Mouse (Mus musculus) forebrain, postnatal 0 days (tissue): ENCODE results near the gene Prom2. TPM values are rescaled to one million over a fixed set of nuclear protein-coding genes. Genes with fewer than 3 reads are reported as not detected.

Experiments
- ATAC-seq: fragments of 200-750 bp; cut with Nextera tagmentation; 2 replicates; pipeline ENCODE4 v1.8.0; 2017; ENCODE audit warnings: mild to moderate bottlenecking, moderate library complexity
- DNase-seq: peaks from one replicate; pipeline ENCODE4 v3.0.0-alpha.2; 2015
- H3K27ac ChIP-seq: fragments of 300-500 bp; sonication (generic); 2 replicates; pipeline ENCODE4 v1.5.1; 2014; ENCODE audit warnings: low read depth, mild to moderate bottlenecking, antibody characterized with exemption, low read length, moderate library complexity, mixed read lengths
- H3K27me3 ChIP-seq: fragments of 300-500 bp; sonication (generic); 2 replicates; pipeline ENCODE4 v1.6.1; 2014; ENCODE audit warnings: mild to moderate bottlenecking, low read length, mixed read lengths; ENCODE audit not compliant: insufficient read depth
- H3K36me3 ChIP-seq: fragments of 300-500 bp; sonication (generic); 2 replicates; pipeline ENCODE4 v1.6.1; 2014; ENCODE audit warnings: mild to moderate bottlenecking, moderate library complexity; ENCODE audit not compliant: insufficient read depth
- H3K4me1 ChIP-seq: fragments of 300-500 bp; sonication (generic); 2 replicates; pipeline ENCODE4 v1.6.1; 2014; ENCODE audit warnings: antibody characterized with exemption; ENCODE audit not compliant: insufficient read depth
- H3K4me2 ChIP-seq: fragments of 300-500 bp; sonication (generic); 2 replicates; pipeline ENCODE4 v1.6.1; 2014; ENCODE audit warnings: low read depth, mild to moderate bottlenecking, moderate library complexity
- H3K4me3 ChIP-seq: fragments of 300-500 bp; sonication (generic); 2 replicates; pipeline ENCODE4 v1.5.1; 2014; ENCODE audit warnings: low read depth, low read length, mixed read lengths
- H3K9ac ChIP-seq: fragments of 300-500 bp; sonication (generic); 2 replicates; pipeline ENCODE4 v1.6.1; 2014; ENCODE audit warnings: mild to moderate bottlenecking
- H3K9me3 ChIP-seq: fragments of 300-500 bp; sonication (generic); 2 replicates; pipeline ENCODE4 v1.6.1; 2016; ENCODE audit warnings: low read length
- CTCF ChIP-seq: sonication (generic); IDR thresholded peaks from 2 replicates; pipeline ENCODE4 v1.5.1; 2016; ENCODE audit warnings: antibody characterized with exemption, control low read depth, low read depth
- WGBS: fragments of 180-500 bp; shearing (Covaris S2); extraction: QIAGEN DNeasy Blood & Tissue Kit; methylation state at CpG from one replicate; pipeline ENCODE4 v1.1.7; 2014; 5-methylcytosine and 5-hydroxymethylcytosine counted together
- polyA plus RNA-seq: library from polyadenylated mRNA; unstranded; fragments of >200 nt; fragmentation: Nextera tagmentation; extraction: Ambion mirVana; gene quantifications from 2 replicates; pipeline ENCODE4 v1.2.1, GENCODE M21; 2015
- total RNA-seq: library from RNA; depleted of rRNA; stranded (reverse); fragments of >200 nt; gene quantifications from 2 replicates; pipeline ENCODE4 v1.2.3, GENCODE M21; 2014

The Prom2 gene
- total and polyA plus RNA-seq, 2 experiments from 2014 or later, result not detected

- DNase-seq, result peak; percentile 91
- no peaks in the 10 kb centered on the region for H3K27me3 ChIP-seq
- 32% methylated on average over 7 of the region's 7 CpGs for WGBS
- no peak overlapping the region for H3K9ac ChIP-seq
- H3K27ac ChIP-seq, result no peak overlapping the region
- no peaks in the 10 kb centered on the region for H3K9me3 ChIP-seq
- H3K4me2 ChIP-seq, result no peak overlapping the region
- ATAC-seq, result peak; percentile 58
- H3K4me1 ChIP-seq, result peaks cover 5% of the 10 kb centered on the region; the same call in 1 of the 2 replicates
- peaks cover 12% of the 10 kb centered on the region; the same call in 1 of the 2 replicates for H3K36me3 ChIP-seq
- no peak overlapping the region for H3K4me3 ChIP-seq
- peak; percentile 97 for TF ChIP-seq CTCF
These were observed 34.0 kb downstream of the Prom2 start for GRCm38 (mm10) chr2:127507077-127507774.

DNA sequence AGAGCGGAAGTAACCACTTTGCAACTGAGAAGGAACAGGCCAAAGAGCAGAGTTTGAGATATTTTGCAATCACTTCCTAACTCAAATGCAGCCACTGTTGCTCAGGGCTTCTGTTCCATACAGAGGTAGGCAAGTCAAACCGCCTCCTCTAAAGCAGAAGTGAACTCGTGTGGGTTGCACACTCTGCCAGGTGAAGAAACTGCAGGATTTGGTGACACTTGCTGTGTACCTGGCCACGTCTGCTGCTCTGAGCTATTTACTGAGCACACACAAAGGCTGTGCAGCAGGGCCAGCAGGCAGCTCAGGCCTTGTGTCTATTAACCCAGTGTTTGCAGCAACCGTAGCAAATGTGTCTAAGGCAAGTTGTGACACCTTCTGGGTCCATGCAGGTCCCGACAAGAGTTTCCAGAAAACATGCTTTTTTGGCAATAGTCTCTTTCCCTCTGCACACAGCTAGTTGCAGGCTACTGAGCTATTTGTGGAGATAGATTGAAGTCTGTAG is 35.1 kb downstream of the Prom2 start:
- no peak for DNase-seq
- no peak for TF ChIP-seq CTCF
- no peaks in the 10 kb centered on the region for H3K9me3 ChIP-seq
- H3K9ac ChIP-seq, result no peak overlapping the region
- H3K27ac ChIP-seq, result no peak overlapping the region
- peaks cover 12% of the 10 kb centered on the region; the same call in 1 of the 2 replicates for H3K36me3 ChIP-seq
- no peaks in the 10 kb centered on the region for H3K27me3 ChIP-seq
- peaks cover 5% of the 10 kb centered on the region; the same call in 1 of the 2 replicates for H3K4me1 ChIP-seq
- no peak for ATAC-seq
- no peak overlapping the region for H3K4me2 ChIP-seq
- no peak overlapping the region for H3K4me3 ChIP-seq
- 80% methylated on average over 6 of the region's 6 CpGs for WGBS

- TF ChIP-seq CTCF, result no peak
- DNase-seq (no peak), ATAC-seq (no peak)
- Histone ChIP-seq H3K4me1 (peaks cover 5% of the 10 kb centered on the region; the same call in 1 of the 2 replicates), H3K4me3 (no peak overlapping the region), H3K9me3 (no peaks in the 10 kb centered on the region), H3K9ac (no peak overlapping the region), H3K27ac (no peak overlapping the region), H3K36me3 (peaks cover 12% of the 10 kb centered on the region; the same call in 1 of the 2 replicates), H3K4me2 (no peak overlapping the region), H3K27me3 (no peaks in the 10 kb centered on the region)
- WGBS, result 76% methylated on average over 4 of the region's 4 CpGs
These were observed 36.1 kb downstream of the Prom2 start for GRCm38 (mm10) chr2:127505196-127505595.

- Histone ChIP-seq H3K4me1 (peaks cover 5% of the 10 kb centered on the region; the same call in 1 of the 2 replicates), H3K9ac (no peak overlapping the region), H3K36me3 (peaks cover 3% of the 10 kb centered on the region; the same call in 1 of the 2 replicates), H3K4me2 (no peak overlapping the region), H3K27me3 (no peaks in the 10 kb centered on the region), H3K4me3 (no peak overlapping the region), H3K9me3 (no peaks in the 10 kb centered on the region), H3K27ac (peak overlapping the region; percentile 71)
- no peak for TF ChIP-seq CTCF
- DNase-seq (peak; percentile 80), ATAC-seq (peak; percentile 86)
- WGBS, result 38% methylated on average over 8 of the region's 8 CpGs
These were observed 37.3 kb downstream of the Prom2 start for GRCm38 (mm10) chr2:127503751-127504549.

GRCm38 (mm10) chr2:127501061-127501460 is 40.2 kb downstream of the Prom2 start:
- peak; percentile 21 for ATAC-seq
- DNase-seq, result peak; percentile 54
- Histone ChIP-seq H3K4me2 (no peak overlapping the region), H3K4me1 (peaks cover 5% of the 10 kb centered on the region; the same call in 1 of the 2 replicates), H3K4me3 (no peak overlapping the region), H3K27me3 (no peaks in the 10 kb centered on the region), H3K27ac (no peak overlapping the region), H3K9ac (no peak overlapping the region), H3K9me3 (no peaks in the 10 kb centered on the region), H3K36me3 (0 out of 2 replicates have a peak, but pooled peaks cover 2% of the 10 kb centered on the region)
- TF ChIP-seq CTCF, result peak; percentile 78
- WGBS, result 41% methylated on average over 7 of the region's 7 CpGs

DNA sequence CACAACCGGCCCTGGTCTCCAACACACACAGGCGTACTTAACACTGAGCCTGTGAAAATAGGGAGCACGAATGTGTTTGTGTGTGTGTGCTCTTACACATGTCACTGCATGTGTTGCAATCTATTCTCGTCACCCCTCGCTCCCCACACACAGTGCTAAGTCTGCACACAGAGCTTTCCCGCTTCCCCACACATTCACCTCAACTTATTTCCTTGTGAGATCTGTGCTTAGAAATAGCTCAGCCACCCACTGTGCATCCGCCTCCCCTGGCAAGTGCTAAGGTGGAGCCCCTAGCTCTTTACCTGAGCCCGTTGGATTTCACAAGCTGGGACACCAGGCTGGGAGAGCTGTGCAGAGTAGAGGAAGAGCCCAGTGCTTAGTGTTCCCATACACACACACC is 42.5 kb downstream of the Prom2 start:
- ATAC-seq, result 0 out of 2 replicates have a peak, but pooled peaks have one; percentile 14
- no peaks in the 10 kb centered on the region; the same call in 1 of the 2 replicates for H3K36me3 ChIP-seq
- no peaks in the 10 kb centered on the region for H3K9me3 ChIP-seq
- no peak for TF ChIP-seq CTCF
- no peak overlapping the region for H3K9ac ChIP-seq
- H3K27me3 ChIP-seq, result no peaks in the 10 kb centered on the region
- DNase-seq, result no peak
- H3K27ac ChIP-seq, result no peak overlapping the region
- no peaks in the 10 kb centered on the region for H3K4me1 ChIP-seq
- no peak overlapping the region for H3K4me2 ChIP-seq
- 74% methylated on average over 8 of the region's 8 CpGs for WGBS
- no peak overlapping the region for H3K4me3 ChIP-seq

- no peaks in the 10 kb centered on the region for H3K9me3 ChIP-seq
- H3K4me2 ChIP-seq, result no peak overlapping the region
- ATAC-seq (no peak), DNase-seq (no peak)
- H3K36me3 ChIP-seq, result no peaks in the 10 kb centered on the region; the same call in 1 of the 2 replicates
- H3K9ac ChIP-seq, result no peak overlapping the region
- 79% methylated on average over 1 of the region's 1 CpGs for WGBS
- no peak for TF ChIP-seq CTCF
- no peaks in the 10 kb centered on the region for H3K27me3 ChIP-seq
- H3K4me3 ChIP-seq, result no peak overlapping the region
- H3K4me1 ChIP-seq, result no peaks in the 10 kb centered on the region
- H3K27ac ChIP-seq, result no peak overlapping the region
These were observed 44.9 kb downstream of the Prom2 start for GRCm38 (mm10) chr2:127496321-127496720.
